Mouse (Mus musculus): ENCODE measurements around the gene Setd1b.

Setd1b gene

GRCm38 (mm10) chr5:123128426-123129169 lies 13.4 kb upstream of the Setd1b start:
- no peak for DNase-seq (ENCODE audit: low spot score)

GRCm38 (mm10) chr5:123129170-123129757 lies 12.7 kb upstream of the Setd1b start:
- DNase-seq (ENCODE audit: low spot score) = no peak

- no peak for DNase-seq (ENCODE audit: low spot score)
These were observed 11.8 kb upstream of the Setd1b start for GRCm38 (mm10) chr5:123130030-123130813.

GRCm38 (mm10) chr5:123130814-123131148 lies 11.2 kb upstream of the Setd1b start:
- no peak for DNase-seq (ENCODE audit: low spot score)

GRCm38 (mm10) chr5:123132308-123133071 lies 9.5 kb upstream of the Setd1b start, which contains the start of gene Rhof:
TSS of gene Rhof (minus strand) at chr5:123132692.
- peak; percentile 76 for DNase-seq (ENCODE audit: low spot score)

- peak; percentile 83 for DNase-seq (ENCODE audit: low spot score)
These were observed 8.8 kb upstream of the Setd1b start for GRCm38 (mm10) chr5:123133083-123133783.

- DNase-seq (ENCODE audit: low spot score) = no peak
These were observed 8.2 kb upstream of the Setd1b start for GRCm38 (mm10) chr5:123133784-123134143.

GRCm38 (mm10) chr5:123134186-123134874 lies 7.7 kb upstream of the Setd1b start:
- peak; percentile 23 for DNase-seq (ENCODE audit: low spot score)

GRCm38 (mm10) chr5:123134875-123135382 lies 7.1 kb upstream of the Setd1b start:
- no peak for DNase-seq (ENCODE audit: low spot score)

GRCm38 (mm10) chr5:123135471-123136360 lies 6.3 kb upstream of the Setd1b start:
- peak; percentile 62 for DNase-seq (ENCODE audit: low spot score)

- DNase-seq (ENCODE audit: low spot score) = peak; percentile 74
These were observed 5.5 kb upstream of the Setd1b start for GRCm38 (mm10) chr5:123136361-123137043.

- DNase-seq (ENCODE audit: low spot score) = peak; percentile 74
These were observed 4.7 kb upstream of the Setd1b start for GRCm38 (mm10) chr5:123137044-123137909.

GRCm38 (mm10) chr5:123137910-123138229 lies 4.1 kb upstream of the Setd1b start:
- DNase-seq (ENCODE audit: low spot score) = no peak

GRCm38 (mm10) chr5:123138230-123138911 lies 3.6 kb upstream of the Setd1b start:
- peak; percentile 83 for DNase-seq (ENCODE audit: low spot score)

- DNase-seq (ENCODE audit: low spot score) = peak; percentile 78
These were observed 2.9 kb upstream of the Setd1b start for GRCm38 (mm10) chr5:123138953-123139721.

GRCm38 (mm10) chr5:123139722-123140627 lies 2.0 kb upstream of the Setd1b start:
- DNase-seq (ENCODE audit: low spot score) = peak; percentile 55

Data from retina, embryonic 14.5 days (tissue).